Mouse (Mus musculus): ENCODE data around the gene Gm45808. TPM values are rescaled to one million over a fixed set of nuclear protein-coding genes. Genes with fewer than 3 reads are reported as not detected.
A peak's percentile ranks its signal among the peaks of the same experiment; 100 is the strongest.

The Gm45808 gene
- polyA plus RNA-seq, 1 experiment from 2014 or later: not detected

DNA sequence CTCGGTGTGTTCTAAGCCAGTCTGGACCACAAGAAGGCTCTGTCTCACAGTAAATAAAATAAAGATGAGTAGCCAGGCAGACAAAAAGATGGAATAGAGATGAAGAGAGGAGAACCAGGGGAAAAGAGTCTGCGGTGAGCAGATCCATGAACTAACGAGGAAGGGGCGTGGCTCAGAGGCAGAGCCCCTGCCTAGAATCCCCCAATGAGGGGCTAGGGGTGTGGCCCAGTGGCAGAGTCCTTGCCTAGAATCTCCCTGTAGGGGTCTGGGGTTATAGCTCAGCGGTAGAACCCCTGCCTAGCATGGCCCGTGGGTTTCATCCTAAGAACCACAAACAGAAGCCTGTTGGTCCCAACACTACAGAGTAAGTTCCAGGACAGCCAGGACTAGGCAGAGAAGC, 49.6 kb downstream of the Gm45808 start:
- no peak for ATAC-seq (ENCODE audit: low FRiP score, low TSS enrichment)
- no peak overlapping the region for H3K9ac ChIP-seq (ENCODE audit: low read depth, low read length)
- H3K4me1 ChIP-seq (ENCODE audit: control insufficient read depth, insufficient read depth, low read length): peaks cover 35% of the 10 kb centered on the region
- H3K27me3 ChIP-seq (ENCODE audit: control insufficient read depth, insufficient read depth, low read length): no peaks in the 10 kb centered on the region
- no peak overlapping the region for H3K4me2 ChIP-seq (replicated peaks; ENCODE audit: low read depth, low read length)
- no peak overlapping the region for H3K27ac ChIP-seq (ENCODE audit: low read depth, low read length)
- no peak overlapping the region for H3K4me3 ChIP-seq (ENCODE audit: low read length)
- WGBS: 32% methylated on average over 6 of the region's 6 CpGs
- H3K9me3 ChIP-seq (ENCODE audit: control insufficient read depth, low read length): no peaks in the 10 kb centered on the region
- peaks cover 17% of the 10 kb centered on the region for H3K36me3 ChIP-seq (ENCODE audit: control insufficient read depth, insufficient read depth, low read length)

DNA sequence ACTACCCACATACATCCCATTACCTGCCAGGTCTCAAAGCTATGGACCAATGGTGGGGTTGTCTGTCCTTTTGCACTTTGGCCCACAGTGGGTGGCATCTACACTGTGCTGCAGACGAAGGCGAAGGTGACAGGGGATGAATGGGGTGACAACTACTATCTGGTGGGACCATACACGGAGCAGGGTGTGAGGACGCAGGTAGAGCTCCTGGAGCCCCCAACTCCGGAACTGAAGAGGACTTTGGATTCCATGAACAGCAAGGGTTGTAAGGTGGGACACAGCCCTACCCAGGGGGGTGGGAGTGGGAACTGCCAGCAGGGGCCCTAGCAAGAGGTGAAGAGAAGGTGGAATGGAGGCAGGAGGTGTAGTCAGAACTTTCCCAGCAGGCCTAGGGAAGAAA, 50.2 kb downstream of the Gm45808 start:
- H3K4me2 ChIP-seq (replicated peaks; ENCODE audit: low read depth, low read length): no peak overlapping the region
- WGBS: 95% methylated on average over 5 of the region's 5 CpGs
- no peak overlapping the region for H3K4me3 ChIP-seq (ENCODE audit: low read length)
- ATAC-seq (ENCODE audit: low FRiP score, low TSS enrichment): no peak
- H3K9me3 ChIP-seq (ENCODE audit: control insufficient read depth, low read length): no peaks in the 10 kb centered on the region
- H3K27me3 ChIP-seq (ENCODE audit: control insufficient read depth, insufficient read depth, low read length): no peaks in the 10 kb centered on the region
- no peak overlapping the region for H3K27ac ChIP-seq (ENCODE audit: low read depth, low read length)
- H3K36me3 ChIP-seq (ENCODE audit: control insufficient read depth, insufficient read depth, low read length): peaks cover 20% of the 10 kb centered on the region
- no peak overlapping the region for H3K9ac ChIP-seq (ENCODE audit: low read depth, low read length)
- H3K4me1 ChIP-seq (ENCODE audit: control insufficient read depth, insufficient read depth, low read length): peaks cover 35% of the 10 kb centered on the region

GRCm38 (mm10) chr7:45435038-45435437, 51.6 kb downstream of the Gm45808 start:
- H3K36me3 ChIP-seq (ENCODE audit: control insufficient read depth, insufficient read depth, low read length): peaks cover 26% of the 10 kb centered on the region
- H3K27me3 ChIP-seq (ENCODE audit: control insufficient read depth, insufficient read depth, low read length): no peaks in the 10 kb centered on the region
- no peaks in the 10 kb centered on the region for H3K9me3 ChIP-seq (ENCODE audit: control insufficient read depth, low read length)
- H3K4me3 ChIP-seq (ENCODE audit: low read length): peak overlapping the region; percentile 94
- under 1% methylated on average over 16 of the region's 16 CpGs for whole genome bisulfite sequencing
- peak overlapping the region; percentile 65 for H3K4me2 ChIP-seq (replicated peaks; ENCODE audit: low read depth, low read length)
- peak; percentile 0; the same call in 1 of the 2 replicates for ATAC-seq (ENCODE audit: low FRiP score, low TSS enrichment)
- peak overlapping the region; percentile 48; the same call in 1 of the 2 replicates for H3K27ac ChIP-seq (ENCODE audit: low read depth, low read length)
- peaks cover 35% of the 10 kb centered on the region for H3K4me1 ChIP-seq (ENCODE audit: control insufficient read depth, insufficient read depth, low read length)
- peak overlapping the region; percentile 75 for H3K9ac ChIP-seq (ENCODE audit: low read depth, low read length)

GRCm38 (mm10) chr7:45434203-45435015, 52.2 kb downstream of the Gm45808 start, which contains the start of gene Gys1:
Gys1 (plus strand) TSS chr7:45434844.
- H3K27me3 ChIP-seq (ENCODE audit: control insufficient read depth, insufficient read depth, low read length): no peaks in the 10 kb centered on the region
- peak within 1 kb of the TSS; percentile 94 for H3K4me3 ChIP-seq (ENCODE audit: low read length)
- peak within 1 kb of the TSS; percentile 82 for H3K9ac ChIP-seq (ENCODE audit: low read depth, low read length)
- no peaks in the 10 kb centered on the region for H3K9me3 ChIP-seq (ENCODE audit: control insufficient read depth, low read length)
- WGBS: under 1% methylated on average over 45 of the region's 45 CpGs
- ATAC-seq (ENCODE audit: low FRiP score, low TSS enrichment): peak; percentile 97
- peak within 1 kb of the TSS; percentile 97 for H3K4me2 ChIP-seq (replicated peaks; ENCODE audit: low read depth, low read length)
- H3K36me3 ChIP-seq (ENCODE audit: control insufficient read depth, insufficient read depth, low read length): peaks cover 28% of the 10 kb centered on the region
- peak within 1 kb of the TSS; percentile 86 for H3K27ac ChIP-seq (ENCODE audit: low read depth, low read length)
- H3K4me1 ChIP-seq (ENCODE audit: control insufficient read depth, insufficient read depth, low read length): peaks cover 35% of the 10 kb centered on the region

DNA sequence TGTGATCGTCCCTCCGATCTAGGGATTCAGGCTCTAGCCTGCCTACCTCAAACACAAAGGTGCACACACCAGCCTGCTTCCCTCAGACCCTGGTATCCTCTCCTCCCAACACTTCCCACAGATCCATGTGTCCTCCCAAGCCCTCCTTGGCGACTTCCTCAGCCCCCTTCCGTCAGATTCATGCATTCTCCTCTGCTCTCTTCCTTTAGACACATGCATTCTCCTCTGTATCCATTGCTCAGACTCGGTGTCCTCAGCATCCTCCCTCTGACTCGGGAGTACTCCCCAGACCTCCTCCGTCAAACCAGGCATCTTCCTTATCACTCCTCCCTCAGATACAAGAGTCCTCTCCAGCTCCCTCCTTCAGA, 52.8 kb downstream of the Gm45808 start:
- H3K9me3 ChIP-seq (ENCODE audit: control insufficient read depth, low read length): no peaks in the 10 kb centered on the region
- H3K36me3 ChIP-seq (ENCODE audit: control insufficient read depth, insufficient read depth, low read length): peaks cover 34% of the 10 kb centered on the region
- no peak for ATAC-seq (ENCODE audit: low FRiP score, low TSS enrichment)
- H3K4me1 ChIP-seq (ENCODE audit: control insufficient read depth, insufficient read depth, low read length): peaks cover 35% of the 10 kb centered on the region
- peak overlapping the region; percentile 86; the same call in 1 of the 2 replicates for H3K27ac ChIP-seq (ENCODE audit: low read depth, low read length)
- 1% methylated on average over 7 of the region's 7 CpGs for WGBS
- no peaks in the 10 kb centered on the region for H3K27me3 ChIP-seq (ENCODE audit: control insufficient read depth, insufficient read depth, low read length)
- peak overlapping the region; percentile 82 for H3K9ac ChIP-seq (ENCODE audit: low read depth, low read length)
- H3K4me2 ChIP-seq (replicated peaks; ENCODE audit: low read depth, low read length): peak overlapping the region; percentile 97
- H3K4me3 ChIP-seq (ENCODE audit: low read length): peak overlapping the region; percentile 94

GRCm38 (mm10) chr7:45426556-45426955, 60.1 kb downstream of the Gm45808 start:
- no peak overlapping the region for H3K4me2 ChIP-seq (replicated peaks; ENCODE audit: low read depth, low read length)
- H3K9me3 ChIP-seq (ENCODE audit: control insufficient read depth, low read length): no peaks in the 10 kb centered on the region
- H3K27me3 ChIP-seq (ENCODE audit: control insufficient read depth, insufficient read depth, low read length): no peaks in the 10 kb centered on the region
- no peak for ATAC-seq (ENCODE audit: low FRiP score, low TSS enrichment)
- 93% methylated on average over 8 of the region's 8 CpGs for WGBS
- H3K9ac ChIP-seq (ENCODE audit: low read depth, low read length): no peak overlapping the region
- no peaks in the 10 kb centered on the region for H3K4me1 ChIP-seq (ENCODE audit: control insufficient read depth, insufficient read depth, low read length)
- H3K4me3 ChIP-seq (ENCODE audit: low read length): no peak overlapping the region
- H3K27ac ChIP-seq (ENCODE audit: low read depth, low read length): no peak overlapping the region
- H3K36me3 ChIP-seq (ENCODE audit: control insufficient read depth, insufficient read depth, low read length): peaks cover 92% of the 10 kb centered on the region

DNA sequence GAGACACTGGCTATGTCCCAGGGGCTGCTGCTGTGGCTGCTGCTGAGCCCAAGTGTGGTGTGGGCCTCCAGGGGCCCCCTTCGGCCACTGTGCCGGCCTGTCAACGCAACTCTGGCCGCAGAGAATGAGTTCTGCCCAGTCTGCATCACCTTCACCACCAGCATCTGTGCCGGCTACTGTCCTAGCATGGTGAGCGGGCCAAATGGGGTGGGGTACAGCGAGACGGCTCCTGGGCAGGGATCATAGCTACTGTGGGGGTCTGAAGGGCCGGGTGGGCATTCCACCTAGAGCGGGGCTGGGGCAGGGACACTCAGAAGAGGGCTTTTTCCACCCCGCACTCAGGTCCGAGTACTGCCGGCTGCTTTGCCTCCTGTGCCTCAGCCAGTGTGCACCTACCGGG, 65.4 kb downstream of the Gm45808 start:
- H3K4me1 ChIP-seq (ENCODE audit: control insufficient read depth, insufficient read depth, low read length): peaks cover 8% of the 10 kb centered on the region
- H3K4me2 ChIP-seq (replicated peaks; ENCODE audit: low read depth, low read length): no peak overlapping the region
- 89% methylated on average over 13 of the region's 14 CpGs for WGBS
- H3K27me3 ChIP-seq (ENCODE audit: control insufficient read depth, insufficient read depth, low read length): peaks cover 27% of the 10 kb centered on the region
- no peak overlapping the region for H3K9ac ChIP-seq (ENCODE audit: low read depth, low read length)
- H3K4me3 ChIP-seq (ENCODE audit: low read length): no peak overlapping the region
- no peak for ATAC-seq (ENCODE audit: low FRiP score, low TSS enrichment)
- H3K27ac ChIP-seq (ENCODE audit: low read depth, low read length): no peak overlapping the region
- H3K9me3 ChIP-seq (ENCODE audit: control insufficient read depth, low read length): no peaks in the 10 kb centered on the region
- H3K36me3 ChIP-seq (ENCODE audit: control insufficient read depth, insufficient read depth, low read length): peaks cover 54% of the 10 kb centered on the region

DNA sequence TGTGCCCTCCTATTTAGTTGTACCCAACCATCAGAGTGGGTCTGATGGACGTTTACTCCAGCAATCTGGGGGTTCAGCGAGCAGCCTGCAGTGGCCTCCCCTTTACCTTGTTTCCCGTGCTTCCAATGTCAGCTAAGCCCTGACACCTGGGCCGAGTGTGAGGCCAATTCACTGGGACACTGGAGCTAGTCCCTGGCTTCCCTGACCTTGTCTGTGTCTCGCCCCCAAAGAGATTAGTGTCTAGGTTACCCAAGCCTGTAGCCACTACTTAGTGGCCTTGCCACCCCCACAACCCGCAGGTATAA, 66.0 kb downstream of the Gm45808 start, which contains the start of gene Lhb:
Lhb (plus strand) TSS at position 206 of the 305 bp plus-strand sequence.
- Histone ChIP-seq H3K36me3 (ENCODE audit: control insufficient read depth, insufficient read depth, low read length) (peaks cover 50% of the 10 kb centered on the region), H3K9ac (ENCODE audit: low read depth, low read length) (no peak within 1 kb of the TSS), H3K4me1 (ENCODE audit: control insufficient read depth, insufficient read depth, low read length) (peaks cover 10% of the 10 kb centered on the region), H3K4me3 (ENCODE audit: low read length) (no peak within 1 kb of the TSS), H3K4me2 (replicated peaks; ENCODE audit: low read depth, low read length) (peak within 1 kb of the TSS; percentile 24; the same call in 1 of the 2 replicates), H3K27ac (ENCODE audit: low read depth, low read length) (no peak within 1 kb of the TSS), H3K9me3 (ENCODE audit: control insufficient read depth, low read length) (no peaks in the 10 kb centered on the region), H3K27me3 (ENCODE audit: control insufficient read depth, insufficient read depth, low read length) (peaks cover 34% of the 10 kb centered on the region)
- 55% methylated on average over 6 of the region's 6 CpGs for WGBS
- no peak for ATAC-seq (ENCODE audit: low FRiP score, low TSS enrichment)

GRCm38 (mm10) chr7:45419859-45420614, 66.6 kb downstream of the Gm45808 start:
- 8% methylated on average over 27 of the region's 27 CpGs for WGBS
- Histone ChIP-seq H3K27ac (ENCODE audit: low read depth, low read length) (no peak overlapping the region), H3K4me3 (ENCODE audit: low read length) (no peak overlapping the region), H3K36me3 (ENCODE audit: control insufficient read depth, insufficient read depth, low read length) (peaks cover 45% of the 10 kb centered on the region), H3K4me1 (ENCODE audit: control insufficient read depth, insufficient read depth, low read length) (peaks cover 14% of the 10 kb centered on the region), H3K27me3 (ENCODE audit: control insufficient read depth, insufficient read depth, low read length) (peaks cover 39% of the 10 kb centered on the region), H3K4me2 (replicated peaks; ENCODE audit: low read depth, low read length) (peak overlapping the region; percentile 24; the same call in 1 of the 2 replicates), H3K9me3 (ENCODE audit: control insufficient read depth, low read length) (no peaks in the 10 kb centered on the region), H3K9ac (ENCODE audit: low read depth, low read length) (no peak overlapping the region)
- no peak for ATAC-seq (ENCODE audit: low FRiP score, low TSS enrichment)

Measured in kidney, embryonic 14.5 days (tissue).